Mouse (Mus musculus) megakaryocyte, embryonic 14.5 days (primary cell): ENCODE measurements around the gene Sart1.

ENCODE experiments used
- FLI1 ChIP-seq: IDR thresholded peaks from 2 replicates; pipeline ENCODE4 v1.6.1; 2012; ENCODE audit warnings: low read length, inconsistent platforms, mixed read lengths
- GATA1 ChIP-seq: IDR thresholded peaks from 3 replicates; pipeline ENCODE4 v1.6.1; 2012; ENCODE audit warnings: mixed read lengths, low read length, inconsistent platforms, borderline replicate concordance

DNA sequence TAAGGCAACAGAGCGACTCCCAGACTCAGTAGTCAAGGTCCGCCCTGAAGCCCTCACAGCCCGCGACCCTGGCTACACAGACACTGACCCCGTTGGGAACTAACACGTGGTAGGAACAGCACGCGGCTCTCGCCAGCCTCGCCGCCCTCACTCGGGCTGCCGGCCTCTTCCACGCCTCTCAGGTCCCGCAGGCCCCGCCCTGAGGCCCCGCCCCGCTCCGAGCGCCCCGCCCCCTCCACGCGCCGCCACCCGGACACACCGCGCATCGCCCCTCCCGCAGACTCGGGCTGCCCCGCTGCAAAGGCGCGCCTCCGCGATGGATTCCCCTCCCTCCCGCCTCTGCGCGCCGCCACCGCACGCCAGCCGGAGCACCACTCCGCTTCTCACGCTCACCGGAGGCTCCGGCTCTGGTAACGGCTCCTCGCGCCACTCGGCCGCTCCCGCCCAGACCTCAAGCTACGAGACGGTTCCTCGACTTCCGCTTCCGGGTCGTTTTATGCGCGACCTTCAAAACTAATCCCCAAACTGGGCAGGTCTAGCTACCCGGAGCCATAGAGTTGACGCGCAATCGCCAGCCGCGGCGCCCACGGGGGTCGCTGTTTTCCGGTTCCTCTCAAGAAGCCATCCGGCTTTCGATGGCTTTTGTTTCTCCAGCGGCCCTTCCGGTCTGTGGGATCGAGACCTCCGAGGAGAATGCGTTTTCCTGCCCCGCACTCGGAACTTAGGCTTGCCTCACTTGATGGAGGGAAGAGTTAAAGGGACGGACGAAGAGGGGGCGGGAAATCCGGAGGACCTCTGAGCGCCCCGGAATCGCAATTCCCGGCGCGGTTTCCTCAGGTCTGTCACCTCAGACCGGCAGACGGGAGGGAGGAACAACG lies 22.1 kb downstream of the Sart1 start, which contains the start of gene Eif1ad:
- TF ChIP-seq GATA1 (no peak), FLI1 (no peak)
